In the genomic region with DNA sequence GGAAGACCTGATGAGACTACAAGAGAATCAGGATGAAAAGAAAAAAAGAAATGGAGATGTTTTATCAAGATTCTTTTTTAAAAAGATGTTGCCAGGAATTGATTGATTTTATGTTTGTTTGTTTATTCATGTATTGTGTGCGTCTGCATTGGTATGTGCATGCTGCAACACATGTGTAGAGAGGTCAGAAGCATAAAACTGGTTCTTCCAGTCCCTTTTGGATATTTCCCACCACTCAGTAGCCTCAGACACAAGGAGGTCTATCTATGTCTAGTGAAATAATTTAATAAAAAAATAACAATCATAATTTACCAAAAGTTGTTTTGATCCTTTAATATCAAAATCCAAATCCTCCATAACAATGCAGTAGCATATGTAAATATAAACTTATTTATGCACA, we compare ENCODE assay signal across 32 mouse cellular contexts.
"Had no signal": no experiment of that assay in that cellular context is flagged by ENCODE, and none has a peak within 500 bp of the region (broad histone marks: within the 10 kb centered on the region; RNA-seq: fewer than 3 reads in every experiment).

No protein-coding gene starts in this region.

- H3K9ac ChIP-seq: limb, embryonic 12.5 days; limb, embryonic 13.5 days; limb, embryonic 15.5 days; liver, embryonic 12.5 days; liver, embryonic 13.5 days; liver, embryonic 14.5 days; liver, embryonic 15.5 days; liver, postnatal 0 days; lung, embryonic 14.5 days; lung, embryonic 15.5 days; midbrain, embryonic 12.5 days; midbrain, embryonic 13.5 days; midbrain, embryonic 15.5 days; neural tube, embryonic 12.5 days had no signal

- H3K27me3 ChIP-seq: limb, embryonic 12.5 days; limb, embryonic 13.5 days; limb, embryonic 15.5 days; liver, embryonic 12.5 days; liver, embryonic 13.5 days; liver, embryonic 15.5 days; lung, embryonic 15.5 days; megakaryocyte, embryonic 14.5 days; midbrain, embryonic 12.5 days; midbrain, embryonic 13.5 days; midbrain, embryonic 15.5 days; neural tube, embryonic 12.5 days had no signal

- H3K27ac ChIP-seq: limb, embryonic 10.5 days; limb, embryonic 12.5 days; limb, embryonic 13.5 days; limb, embryonic 15.5 days; liver, embryonic 12.5 days; liver, embryonic 13.5 days; liver, embryonic 14.5 days; liver, embryonic 15.5 days; lung, embryonic 15.5 days; macrophage; midbrain, embryonic 10.5 days; midbrain, embryonic 12.5 days; midbrain, embryonic 13.5 days; midbrain, embryonic 15.5 days; neural tube, embryonic 12.5 days had no signal

- H3K4me3 ChIP-seq: limb, embryonic 10.5 days; limb, embryonic 12.5 days; limb, embryonic 13.5 days; limb, embryonic 15.5 days; liver, embryonic 12.5 days; liver, embryonic 13.5 days; liver, embryonic 15.5 days; lung, embryonic 15.5 days; megakaryocyte, embryonic 14.5 days; midbrain, embryonic 10.5 days; midbrain, embryonic 12.5 days; midbrain, embryonic 13.5 days; midbrain, embryonic 15.5 days; myocyte; neural tube, embryonic 12.5 days had no signal

- H3K4me2 ChIP-seq: limb, embryonic 12.5 days; limb, embryonic 13.5 days; limb, embryonic 15.5 days; liver, embryonic 11.5 days; liver, embryonic 12.5 days; liver, embryonic 13.5 days; liver, embryonic 15.5 days; lung, embryonic 14.5 days; lung, embryonic 15.5 days; midbrain, embryonic 11.5 days; midbrain, embryonic 12.5 days; midbrain, embryonic 13.5 days; midbrain, embryonic 15.5 days; neural tube, embryonic 12.5 days had no signal

- H3K36me3 ChIP-seq: limb, embryonic 10.5 days; limb, embryonic 12.5 days; limb, embryonic 13.5 days; limb, embryonic 15.5 days; liver, embryonic 12.5 days; liver, embryonic 13.5 days; liver, embryonic 15.5 days; lung, embryonic 15.5 days; midbrain, embryonic 10.5 days; midbrain, embryonic 12.5 days; midbrain, embryonic 13.5 days; midbrain, embryonic 15.5 days; neural tube, embryonic 12.5 days had no signal

- ATAC-seq: liver, embryonic 12.5 days; liver, postnatal 0 days; lung, postnatal 0 days; midbrain, embryonic 13.5 days; midbrain, embryonic 15.5 days; midbrain, embryonic 16.5 days had no signal

- DNase-seq: left cerebral cortex, postnatal 4 days; liver; liver, embryonic 13.5 days; liver, postnatal 0 days; lung, adult 18-20 months; lung, adult 2 months; lung, embryonic 14.5 days; lung, postnatal 10 days; lung, postnatal 14 days; lung, postnatal 36 days; lung, postnatal 4 days; midbrain, embryonic 14.5 days had no signal

- H3K9me3 ChIP-seq: limb, embryonic 10.5 days; limb, embryonic 12.5 days; limb, embryonic 13.5 days; limb, embryonic 15.5 days; liver, embryonic 12.5 days; liver, embryonic 13.5 days; liver, embryonic 15.5 days; lung, embryonic 15.5 days; megakaryocyte, embryonic 14.5 days; midbrain, embryonic 10.5 days; midbrain, embryonic 12.5 days; midbrain, embryonic 13.5 days; midbrain, embryonic 15.5 days; neural tube, embryonic 12.5 days had no signal

- H3K4me1 ChIP-seq: limb, embryonic 10.5 days; limb, embryonic 12.5 days; limb, embryonic 13.5 days; limb, embryonic 15.5 days; liver, embryonic 12.5 days; liver, embryonic 13.5 days; liver, embryonic 15.5 days; lung, embryonic 15.5 days; megakaryocyte, embryonic 14.5 days; midbrain, embryonic 10.5 days; midbrain, embryonic 12.5 days; midbrain, embryonic 13.5 days; midbrain, embryonic 15.5 days; neural tube, embryonic 12.5 days had no signal
